Mouse (Mus musculus): Measurements from ENCODE around the gene Ptgfrn. TPM values are rescaled to one million over a fixed set of nuclear protein-coding genes. Genes with fewer than 3 reads are reported as not detected.
A peak's percentile ranks its signal among the peaks of the same experiment; 100 is the strongest.

Gene Ptgfrn
- polyA plus RNA-seq, 1 experiment from 2014 or later: 2.0 TPM

- Histone ChIP-seq H3K27ac (no peak overlapping the region), H3K9me3 (no peaks in the 10 kb centered on the region), H3K36me3 (no peaks in the 10 kb centered on the region), H3K27me3 (ENCODE audit: insufficient read depth, poor library complexity, severe bottlenecking) (no peaks in the 10 kb centered on the region), H3K4me1 (replicated peaks) (peaks cover 7% of the 10 kb centered on the region; the same call in 1 of the 2 replicates), H3K4me3 (no peak overlapping the region)
- 86% methylated on average over 6 of the region's 6 CpGs for WGBS
- no peak for DNase-seq (ENCODE audit: low spot score)
Observed at GRCm38 (mm10) chr3:101018494-101018893, 91.6 kb downstream of the Ptgfrn start.

- Histone ChIP-seq H3K36me3 (no peaks in the 10 kb centered on the region), H3K9me3 (no peaks in the 10 kb centered on the region), H3K27me3 (ENCODE audit: insufficient read depth, poor library complexity, severe bottlenecking) (no peaks in the 10 kb centered on the region), H3K27ac (no peak overlapping the region), H3K4me3 (no peak overlapping the region), H3K4me1 (replicated peaks) (peaks cover 11% of the 10 kb centered on the region)
- WGBS: 94% methylated on average over 7 of the region's 7 CpGs
- DNase-seq (ENCODE audit: low spot score): no peak
Observed at GRCm38 (mm10) chr3:101016050-101016449, 94.0 kb downstream of the Ptgfrn start.

GRCm38 (mm10) chr3:101015254-101015653 is 94.8 kb downstream of the Ptgfrn start:
- no peak overlapping the region for H3K4me3 ChIP-seq
- H3K9me3 ChIP-seq: no peaks in the 10 kb centered on the region
- no peaks in the 10 kb centered on the region for H3K27me3 ChIP-seq (ENCODE audit: insufficient read depth, poor library complexity, severe bottlenecking)
- no peak for DNase-seq (ENCODE audit: low spot score)
- H3K27ac ChIP-seq: no peak overlapping the region
- peaks cover 11% of the 10 kb centered on the region for H3K4me1 ChIP-seq (replicated peaks)
- no peaks in the 10 kb centered on the region for H3K36me3 ChIP-seq
- WGBS: 70% methylated on average over 4 of the region's 4 CpGs

DNA sequence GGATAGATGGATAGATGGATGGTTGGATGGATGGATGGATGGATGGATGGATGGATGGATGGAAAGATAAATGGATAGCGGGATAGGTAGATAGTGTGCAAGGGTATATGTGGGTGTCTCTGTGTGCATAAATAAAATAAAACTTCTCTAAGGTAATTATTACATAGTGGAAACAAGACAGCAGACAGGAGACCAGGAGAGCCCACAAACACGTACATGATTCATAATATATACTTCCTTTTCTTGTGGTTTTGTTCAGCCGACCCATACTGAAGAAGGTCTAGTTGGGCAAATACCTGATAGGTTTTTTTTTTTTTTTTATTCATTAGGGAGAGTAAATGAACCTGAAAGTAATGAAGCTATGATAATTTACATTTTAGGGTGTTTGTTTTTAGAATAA is 96.5 kb downstream of the Ptgfrn start:
- WGBS: 88% methylated on average over 3 of the region's 3 CpGs
- H3K27ac ChIP-seq: no peak overlapping the region
- no peaks in the 10 kb centered on the region for H3K27me3 ChIP-seq (ENCODE audit: insufficient read depth, poor library complexity, severe bottlenecking)
- H3K9me3 ChIP-seq: no peaks in the 10 kb centered on the region
- H3K36me3 ChIP-seq: no peaks in the 10 kb centered on the region
- no peak overlapping the region for H3K4me3 ChIP-seq
- peaks cover 11% of the 10 kb centered on the region for H3K4me1 ChIP-seq (replicated peaks)
- no peak for DNase-seq (ENCODE audit: low spot score)

DNA sequence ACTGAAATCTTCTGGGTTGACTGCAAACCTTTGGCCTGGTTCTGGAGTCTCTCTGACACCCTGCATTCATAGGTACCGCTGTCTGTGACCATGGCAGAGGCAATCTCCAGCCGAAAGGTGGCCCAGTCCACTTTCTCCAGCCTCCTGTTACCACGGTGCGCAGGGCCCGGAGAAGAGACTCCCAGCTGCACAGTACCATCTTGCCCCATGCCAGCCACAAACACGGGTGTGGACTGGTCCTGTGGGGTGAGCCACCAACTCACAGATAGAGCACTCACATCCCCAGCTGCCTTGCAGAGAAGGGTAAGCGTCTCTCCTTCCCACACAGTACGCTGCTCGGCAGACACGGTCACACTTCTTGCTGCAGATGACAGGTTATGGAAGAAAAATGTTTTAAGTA is 97.1 kb downstream of the Ptgfrn start:
- no peak for DNase-seq (ENCODE audit: low spot score)
- Histone ChIP-seq H3K9me3 (no peaks in the 10 kb centered on the region), H3K27ac (no peak overlapping the region), H3K4me1 (replicated peaks) (peaks cover 11% of the 10 kb centered on the region), H3K27me3 (ENCODE audit: insufficient read depth, poor library complexity, severe bottlenecking) (no peaks in the 10 kb centered on the region), H3K4me3 (no peak overlapping the region), H3K36me3 (no peaks in the 10 kb centered on the region)
- WGBS: 91% methylated on average over 10 of the region's 10 CpGs

DNA sequence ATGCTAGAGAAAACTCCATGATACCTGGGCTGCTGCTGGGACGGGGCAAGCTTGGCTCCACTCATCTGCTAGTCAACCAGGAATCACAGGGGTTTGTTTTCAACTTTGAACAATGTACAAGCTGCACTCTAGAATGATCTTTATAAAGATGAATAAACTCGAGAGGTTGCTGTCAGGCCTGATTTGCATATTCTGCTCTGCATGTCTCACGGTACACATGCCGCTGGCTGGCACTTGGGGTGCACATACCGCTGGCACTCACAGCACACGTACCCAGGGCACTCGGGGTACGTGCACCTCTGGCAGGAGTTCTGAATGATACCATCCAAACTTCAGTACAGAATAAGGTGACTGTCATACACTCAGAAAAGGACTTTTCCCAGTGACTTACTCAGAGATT is 97.5 kb downstream of the Ptgfrn start:
- H3K27ac ChIP-seq: 0 out of 2 replicates have a peak overlapping the region, but pooled peaks have one; percentile 53
- no peaks in the 10 kb centered on the region for H3K27me3 ChIP-seq (ENCODE audit: insufficient read depth, poor library complexity, severe bottlenecking)
- no peak for DNase-seq (ENCODE audit: low spot score)
- no peak overlapping the region for H3K4me3 ChIP-seq
- peaks cover 11% of the 10 kb centered on the region for H3K4me1 ChIP-seq (replicated peaks)
- WGBS: 88% methylated on average over 8 of the region's 8 CpGs
- H3K36me3 ChIP-seq: no peaks in the 10 kb centered on the region
- H3K9me3 ChIP-seq: no peaks in the 10 kb centered on the region

DNA sequence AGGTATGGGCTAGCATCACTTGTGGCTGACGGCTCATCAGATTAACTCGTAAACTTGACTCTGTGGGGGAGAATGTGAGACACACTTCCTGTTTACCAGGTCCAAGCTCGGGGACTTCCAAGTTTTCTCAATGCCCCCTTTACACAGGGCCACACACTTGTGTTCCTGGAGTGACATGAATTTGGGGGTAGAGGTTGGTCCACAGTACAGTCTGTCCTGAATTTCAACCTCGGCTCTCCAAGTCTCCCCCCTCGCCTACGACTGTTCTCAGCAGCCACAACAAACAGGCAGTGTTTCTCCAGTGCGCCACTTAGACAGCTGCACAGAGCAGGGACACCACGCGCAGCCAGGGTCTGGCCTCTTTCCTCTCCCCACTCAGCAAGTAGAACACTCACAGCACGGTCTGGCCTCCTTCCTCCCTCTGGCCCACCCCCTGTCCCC is 97.9 kb downstream of the Ptgfrn start:
- WGBS: 67% methylated on average over 10 of the region's 10 CpGs
- DNase-seq (ENCODE audit: low spot score): no peak
- Histone ChIP-seq H3K4me3 (no peak overlapping the region), H3K4me1 (replicated peaks) (peaks cover 11% of the 10 kb centered on the region), H3K27me3 (ENCODE audit: insufficient read depth, poor library complexity, severe bottlenecking) (no peaks in the 10 kb centered on the region), H3K9me3 (no peaks in the 10 kb centered on the region), H3K36me3 (no peaks in the 10 kb centered on the region), H3K27ac (0 out of 2 replicates have a peak overlapping the region, but pooled peaks have one; percentile 53)

- Histone ChIP-seq H3K4me1 (replicated peaks) (peaks cover 11% of the 10 kb centered on the region), H3K27me3 (ENCODE audit: insufficient read depth, poor library complexity, severe bottlenecking) (no peaks in the 10 kb centered on the region), H3K36me3 (no peaks in the 10 kb centered on the region), H3K9me3 (no peaks in the 10 kb centered on the region), H3K4me3 (no peak overlapping the region), H3K27ac (no peak overlapping the region)
- 74% methylated on average over 5 of the region's 5 CpGs for WGBS
- no peak for DNase-seq (ENCODE audit: low spot score)
Observed at GRCm38 (mm10) chr3:101011203-101011600, 98.9 kb downstream of the Ptgfrn start.

- Histone ChIP-seq H3K4me1 (replicated peaks) (peaks cover 11% of the 10 kb centered on the region), H3K27ac (no peak overlapping the region), H3K4me3 (no peak overlapping the region), H3K9me3 (no peaks in the 10 kb centered on the region), H3K27me3 (ENCODE audit: insufficient read depth, poor library complexity, severe bottlenecking) (no peaks in the 10 kb centered on the region), H3K36me3 (no peaks in the 10 kb centered on the region)
- 94% methylated on average over 4 of the region's 4 CpGs for WGBS
- DNase-seq (ENCODE audit: low spot score): no peak
Observed at GRCm38 (mm10) chr3:101010589-101011202, 99.4 kb downstream of the Ptgfrn start.

DNA sequence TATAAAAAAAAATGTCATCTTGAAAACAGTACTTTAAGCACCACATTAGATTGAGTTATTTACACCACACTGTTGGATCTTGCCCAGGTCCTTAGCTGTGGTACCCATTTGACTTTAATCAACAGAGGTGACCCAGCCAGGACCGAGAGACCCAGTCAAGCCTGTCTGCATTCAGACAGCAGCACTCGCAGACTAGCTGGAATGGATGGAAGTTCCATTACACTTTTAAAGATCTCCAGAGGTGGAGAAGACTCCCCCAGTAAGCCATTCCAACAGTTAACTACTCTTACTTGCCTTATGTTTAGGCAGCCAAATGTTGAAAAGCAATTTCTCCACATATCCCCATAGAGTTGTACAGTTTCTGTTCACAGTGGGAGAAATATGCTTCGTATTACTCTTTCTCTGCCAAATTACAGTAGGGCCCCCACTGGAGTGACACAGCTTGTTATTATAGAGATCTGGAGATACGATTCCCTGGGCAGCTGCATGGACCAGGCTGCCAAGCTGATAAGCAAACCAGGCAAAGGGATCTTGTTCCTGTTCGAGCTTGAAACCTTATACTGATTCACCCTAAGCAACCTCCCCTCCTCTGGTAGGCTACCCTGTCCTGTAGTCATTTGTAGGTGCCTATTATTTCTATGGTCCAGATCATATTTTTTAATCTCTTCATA is 102.8 kb downstream of the Ptgfrn start:
- H3K4me1 ChIP-seq (replicated peaks): peaks cover 5% of the 10 kb centered on the region
- no peak overlapping the region for H3K27ac ChIP-seq
- WGBS: 84% methylated on average over 5 of the region's 5 CpGs
- no peaks in the 10 kb centered on the region for H3K9me3 ChIP-seq
- H3K4me3 ChIP-seq: no peak overlapping the region
- DNase-seq (ENCODE audit: low spot score): no peak
- H3K27me3 ChIP-seq (ENCODE audit: insufficient read depth, poor library complexity, severe bottlenecking): no peaks in the 10 kb centered on the region
- H3K36me3 ChIP-seq: no peaks in the 10 kb centered on the region

DNA sequence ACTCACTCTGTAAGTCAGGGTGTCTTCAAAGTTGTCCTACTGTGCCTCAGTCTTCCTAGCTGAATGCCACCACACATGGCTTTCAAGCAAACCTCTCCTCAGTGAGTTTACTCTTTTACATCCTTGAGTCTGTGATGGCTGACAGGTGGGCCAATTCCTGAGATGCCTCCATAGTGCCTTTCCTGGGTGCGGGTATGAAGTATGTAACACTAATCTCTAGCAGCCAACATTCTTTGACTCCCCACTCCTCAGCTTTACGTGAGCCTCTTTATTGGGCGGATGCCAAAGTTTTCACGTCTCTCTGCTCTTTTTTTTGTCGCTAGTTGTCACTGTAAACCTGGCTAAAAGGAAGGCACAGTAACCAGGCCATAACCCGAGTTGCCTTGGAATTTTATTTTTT is 104.7 kb downstream of the Ptgfrn start:
- DNase-seq (ENCODE audit: low spot score): no peak
- Histone ChIP-seq H3K36me3 (no peaks in the 10 kb centered on the region), H3K27ac (no peak overlapping the region), H3K4me3 (no peak overlapping the region), H3K27me3 (ENCODE audit: insufficient read depth, poor library complexity, severe bottlenecking) (no peaks in the 10 kb centered on the region), H3K9me3 (no peaks in the 10 kb centered on the region), H3K4me1 (replicated peaks) (no peaks in the 10 kb centered on the region)
- WGBS: 83% methylated on average over 6 of the region's 6 CpGs

GRCm38 (mm10) chr3:101003575-101004356 is 106.3 kb downstream of the Ptgfrn start:
- 88% methylated on average over 15 of the region's 15 CpGs for WGBS
- no peak for DNase-seq (ENCODE audit: low spot score)
- H3K4me1 ChIP-seq (replicated peaks): 0 out of 2 replicates have a peak, but pooled peaks cover 3% of the 10 kb centered on the region
- H3K27me3 ChIP-seq (ENCODE audit: insufficient read depth, poor library complexity, severe bottlenecking): no peaks in the 10 kb centered on the region
- no peaks in the 10 kb centered on the region for H3K36me3 ChIP-seq
- no peak overlapping the region for H3K4me3 ChIP-seq
- H3K27ac ChIP-seq: no peak overlapping the region
- H3K9me3 ChIP-seq: no peaks in the 10 kb centered on the region

- H3K27ac ChIP-seq: no peak overlapping the region
- no peaks in the 10 kb centered on the region for H3K27me3 ChIP-seq (ENCODE audit: insufficient read depth, poor library complexity, severe bottlenecking)
- no peak overlapping the region for H3K4me3 ChIP-seq
- H3K36me3 ChIP-seq: no peaks in the 10 kb centered on the region
- no peaks in the 10 kb centered on the region for H3K9me3 ChIP-seq
- peaks cover 5% of the 10 kb centered on the region; the same call in 1 of the 2 replicates for H3K4me1 ChIP-seq (replicated peaks)
- no peak for DNase-seq (ENCODE audit: low spot score)
- 39% methylated on average over 2 of the region's 2 CpGs for WGBS
Observed at GRCm38 (mm10) chr3:100999732-101000131, 110.3 kb downstream of the Ptgfrn start.

All from hindbrain, embryonic 10.5 days (tissue).